Mouse (Mus musculus) liver, adult 2 months (tissue): ENCODE data around the gene Dnaja3.

Source experiments
- CTCF ChIP-seq: fragments of 200-500 bp; IDR thresholded peaks from 2 replicates; pipeline ENCODE4 v1.5.1; 2011; ENCODE audit warnings: low read depth, low read length, control low read depth
- POLR2A ChIP-seq: fragments of 200-500 bp; IDR thresholded peaks from 2 replicates; pipeline ENCODE4 v1.6.1; 2011; ENCODE audit warnings: low read length, control low read depth; ENCODE audit not compliant: insufficient read depth; ENCODE audit errors: extremely low read depth

GRCm38 (mm10) chr16:4616829-4617228, 23.0 kb upstream of the Dnaja3 start:
- TF ChIP-seq CTCF, result no peak
- no peak for TF ChIP-seq POLR2A
